8 mouse cellular contexts compared by ENCODE assay signal in genomic region chr9:64020171-64020605, GRCm38 (mm10). TPM values are rescaled to one million over a fixed set of nuclear protein-coding genes. Genes with fewer than 3 reads are reported as not detected.
DNase-seq lines count a peak whose midpoint lies in the region; ATAC-seq and TF ChIP-seq lines count a peak whose summit lies in the region.

No protein-coding gene starts in this region.

- H3K4me3 ChIP-seq in kidney, adult 2 months (ENCODE audit: insufficient read depth, low read depth, low read length): peak overlapping the region; percentile 86
- H3K4me3 ChIP-seq in G1E (ENCODE audit: low read depth, low read length): peak overlapping the region; percentile 73; the same call in 1 of the 2 replicates
- H3K4me3 ChIP-seq in forebrain, postnatal 0 days (ENCODE audit: low read depth, low read length): peak overlapping the region; percentile 45

- TF ChIP-seq POLR2A in kidney, adult 2 months (IDR thresholded peaks at IDR 0.05; ENCODE audit: low read depth, low read length): no peak

- H3K9ac ChIP-seq in forebrain, postnatal 0 days: peak overlapping the region; percentile 51

- no peaks in the 10 kb centered on the region for H3K36me3 ChIP-seq in kidney, adult 2 months (ENCODE audit: control insufficient read depth, insufficient read depth, low read length)
- no peaks in the 10 kb centered on the region for H3K36me3 ChIP-seq in G1E (replicated peaks)
- no peaks in the 10 kb centered on the region for H3K36me3 ChIP-seq in forebrain, postnatal 0 days (ENCODE audit: insufficient read depth)

- H3K27ac ChIP-seq in kidney, adult 2 months (ENCODE audit: insufficient read depth, low read depth, low read length): peak overlapping the region; percentile 75; the same call in 1 of the 2 replicates
- H3K27ac ChIP-seq in forebrain, postnatal 0 days (ENCODE audit: low read depth, low read length): no peak overlapping the region

- DNase-seq in kidney, adult 2 months: peak; percentile 37
- DNase-seq in kidney, adult 11 months: no peak
- DNase-seq in G1E (ENCODE audit: low spot score): no peak
- DNase-seq in forebrain, postnatal 0 days: peak; percentile 42
- peak; percentile 60 for DNase-seq in kidney, postnatal 10 days
- peak; percentile 43 for DNase-seq in lung, postnatal 36 days
- no peak for DNase-seq in frontal cortex, adult 2 months (ENCODE audit: extremely low spot score in 1 of 2, low spot score in 1 of 2)
- no peak for DNase-seq in ovary, postnatal 36 days (ENCODE audit: low spot score)

- H3K4me2 ChIP-seq in forebrain, postnatal 0 days (ENCODE audit: low read depth): peak overlapping the region; percentile 74

- no peak for TF ChIP-seq CTCF in kidney, adult 2 months (conservative IDR thresholded peaks at IDR 0.05; ENCODE audit: insufficient read depth, insufficient read length, low read depth, low read length)
- no peak for TF ChIP-seq CTCF in G1E (IDR thresholded peaks at IDR 0.05; ENCODE audit: low read depth, low read length)
- no peak for TF ChIP-seq CTCF in forebrain, postnatal 0 days (IDR thresholded peaks at IDR 0.05; ENCODE audit: low read depth)

- no peaks in the 10 kb centered on the region for H3K27me3 ChIP-seq in kidney, adult 2 months (replicated peaks; ENCODE audit: control insufficient read depth, insufficient read depth, low read length)
- peaks cover 51% of the 10 kb centered on the region for H3K27me3 ChIP-seq in G1E (ENCODE audit: insufficient read depth, low read length)
- peaks cover 45% of the 10 kb centered on the region for H3K27me3 ChIP-seq in forebrain, postnatal 0 days (ENCODE audit: insufficient read depth, low read length)

- WGBS in kidney, adult 2 months: 2% methylated on average over 50 of the region's 50 CpGs
- 1% methylated on average over 47 of the region's 50 CpGs for WGBS in forebrain, postnatal 0 days

- peaks cover 14% of the 10 kb centered on the region for H3K9me3 ChIP-seq in G1E (replicated peaks)
- no peaks in the 10 kb centered on the region for H3K9me3 ChIP-seq in forebrain, postnatal 0 days (ENCODE audit: low read length)

- peaks cover 5% of the 10 kb centered on the region; the same call in 1 of the 2 replicates for H3K4me1 ChIP-seq in kidney, adult 2 months (ENCODE audit: control insufficient read depth, insufficient read depth, low read length)
- peaks cover 81% of the 10 kb centered on the region for H3K4me1 ChIP-seq in G1E (ENCODE audit: insufficient read depth, low read depth, low read length)
- H3K4me1 ChIP-seq in forebrain, postnatal 0 days (ENCODE audit: insufficient read depth): peaks cover 17% of the 10 kb centered on the region

- no peak for ATAC-seq in G1E (ENCODE audit: extremely low read depth, insufficient number of reproducible peaks, low FRiP score, poor library complexity, severe bottlenecking)
- ATAC-seq in forebrain, postnatal 0 days: no peak

RNA-seq across cellular contexts. Expression of gene Smad6, which starts 1.7 kb away (rescaled TPM):
- 15.9 and 22.8 TPM in 2 replicates for polyA plus RNA-seq in kidney, adult 2 months (2012; rRNA removed)
- 0.39 and 0.98 TPM in 2 replicates for total RNA-seq in G1E (2014; fragmentation: Nextera tagmentation)
- total RNA-seq in G1E (2017): 0.44 and 0.81 TPM in 2 replicates
- polyA plus RNA-seq in G1E (2012): 1.6 and 2.1 TPM in 2 replicates
- total RNA-seq in forebrain, postnatal 0 days (2014; rRNA removed): 4.5 and 7.5 TPM in 2 replicates
- polyA plus RNA-seq in forebrain, postnatal 0 days (2015; fragmentation: Nextera tagmentation; extraction: Ambion mirVana): 1.4 and 1.5 TPM in 2 replicates
- 3.1 TPM in 2 replicates for polyA plus RNA-seq in frontal cortex, adult 2 months (2012; rRNA removed)

Comparison
In these comparisons a context has a peak if more than half of its experiments do, and no peak if none do; other contexts are left out.
1. DNase-seq: peak in kidney, adult 2 months (single experiment), forebrain, postnatal 0 days (single experiment), kidney, postnatal 10 days (single experiment) and lung, postnatal 36 days (single experiment); none in kidney, adult 11 months (single experiment), G1E (single experiment), frontal cortex, adult 2 months (0 of 2) and ovary, postnatal 36 days (single experiment).
2. Peak in every context shown above with its lines, with median percentiles within 50 percentile points of each other: H3K4me3 ChIP-seq.